Mouse (Mus musculus): ENCODE data around the gene Pheta1.

DNA sequence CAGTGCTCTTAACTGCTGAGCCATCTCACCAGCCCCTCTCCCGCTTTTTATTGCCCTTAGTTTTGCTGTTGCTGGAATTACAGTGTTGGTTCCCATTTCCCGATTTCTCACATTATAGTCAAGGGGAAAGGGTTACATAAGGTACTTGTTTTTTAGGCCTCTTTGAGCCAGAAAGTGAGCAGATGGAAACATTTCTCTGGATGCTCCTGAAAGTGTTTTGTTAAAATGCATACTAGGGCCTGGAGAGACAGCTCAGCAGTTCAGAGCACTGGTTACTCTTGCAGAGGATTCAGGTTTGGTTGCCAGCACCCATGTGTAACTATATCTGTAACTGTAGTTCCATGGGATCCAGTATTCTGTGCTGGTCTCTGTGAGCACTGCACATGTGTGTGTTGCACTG lies 40.6 kb upstream of the Pheta1 start:
- TF ChIP-seq POLR2A (IDR thresholded peaks at IDR 0.05; ENCODE audit: borderline replicate concordance, control insufficient read depth, low read depth, low read length) (no peak), CTCF (IDR thresholded peaks at IDR 0.05; ENCODE audit: control insufficient read depth, insufficient read depth, low read length) (no peak)

Measured in bone marrow, adult 2 months (tissue).